ENCODE assay signal across 12 mouse cellular contexts in the genomic region with DNA sequence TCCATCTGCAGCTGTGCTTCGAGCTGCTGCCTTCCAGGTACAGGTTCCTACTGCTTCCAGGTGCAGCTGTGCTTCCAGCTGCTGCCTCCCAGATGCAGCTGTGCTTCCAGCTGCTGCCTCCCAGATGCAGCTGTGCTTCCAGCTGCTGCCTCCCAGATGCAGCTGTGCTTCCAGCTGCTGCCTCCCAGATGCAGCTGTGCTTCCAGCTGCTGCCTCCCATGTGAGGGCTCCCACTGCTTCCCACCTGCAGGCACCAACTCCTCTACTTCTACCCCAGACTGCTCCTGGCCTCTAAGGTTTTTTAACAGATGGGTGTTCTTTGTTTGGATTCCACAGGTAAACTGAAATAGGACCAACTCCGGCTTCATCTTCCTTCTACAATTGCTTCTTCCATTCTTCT. TPM values are rescaled to one million over a fixed set of nuclear protein-coding genes. Genes with fewer than 3 reads are reported as not detected.
"Had no signal": no experiment of that assay in that cellular context is flagged by ENCODE, and none has a peak within 500 bp of the region (broad histone marks: within the 10 kb centered on the region; RNA-seq: fewer than 3 reads in every experiment).

No protein-coding gene starts in this region.

RNA-seq across cellular contexts. Expression of a gene that starts 13.3 kb away (rescaled TPM):
- polyA plus RNA-seq: erythroblast, embryonic 14.5 days; forebrain, embryonic 10.5 days; heart, adult 2 months had no signal

RNA-seq across cellular contexts. Expression of a gene that starts 49.8 kb away (rescaled TPM):
- polyA plus RNA-seq: embryonic facial prominence, embryonic 10.5 days; embryonic facial prominence, embryonic 11.5 days; embryonic facial prominence, embryonic 12.5 days; embryonic facial prominence, embryonic 13.5 days; embryonic facial prominence, embryonic 15.5 days; erythroblast, embryonic 14.5 days; forebrain, embryonic 10.5 days; forebrain, embryonic 12.5 days; forebrain, embryonic 15.5 days; forebrain, embryonic 16.5 days; gonadal fat pad, adult 2 months had no signal
